Comparison of ENCODE assay signal across 7 mouse cellular contexts in genomic region chr1:167306451-167307240, GRCm38 (mm10). TPM values are rescaled to one million over a fixed set of nuclear protein-coding genes. Genes with fewer than 3 reads are reported as not detected.
DNase-seq lines count a peak whose midpoint lies in the region; ATAC-seq lines count a peak whose summit lies in the region.

No protein-coding gene starts in this region.

- H3K36me3 ChIP-seq in splenic B cell, adult 2 months (ENCODE audit: control insufficient read depth, insufficient read depth, low read length, poor library complexity, severe bottlenecking) = no peaks in the 10 kb centered on the region

- peak; percentile 41 for DNase-seq in urinary bladder, postnatal 14 days (ENCODE audit: low spot score)
- DNase-seq in urinary bladder, postnatal 10 days (ENCODE audit: low spot score) = no peak
- peak; percentile 77 for DNase-seq in adipocyte (ENCODE audit: low spot score)
- DNase-seq in kidney, postnatal 14 days = peak; percentile 37
- DNase-seq in lung, postnatal 36 days = peak; percentile 80
- DNase-seq in splenic B cell, adult 2 months (ENCODE audit: low read depth, low spot score) = peak; percentile 77

- H3K27me3 ChIP-seq in splenic B cell, adult 2 months (ENCODE audit: control insufficient read depth, insufficient read depth, low read length, poor library complexity, severe bottlenecking) = no peaks in the 10 kb centered on the region; the same call in 1 of the 2 replicates

- ATAC-seq in common myeloid progenitor, adult 5-6 weeks (replicated peaks; ENCODE audit: low read depth, poor library complexity, severe bottlenecking) = peak; percentile 64

RNA-seq across cellular contexts. Expression of gene Tmco1, which starts 1.5 kb away (rescaled TPM):
- total RNA-seq in common myeloid progenitor, adult 5-6 weeks (2017) = 194 and 220 TPM in 2 replicates

RNA-seq across cellular contexts. Expression of gene Uck2, which starts 21.5 kb away (rescaled TPM):
- 198 and 245 TPM in 2 replicates for total RNA-seq in common myeloid progenitor, adult 5-6 weeks (2017)

RNA-seq across cellular contexts. Expression of gene Aldh9a1, which starts 43.1 kb away (rescaled TPM):
- 41.5 and 48.7 TPM in 2 replicates for total RNA-seq in common myeloid progenitor, adult 5-6 weeks (2017)
